Mouse (Mus musculus) erythroblast, embryonic 14.5 days (primary cell): ENCODE results near the gene Alk.

Experiments
- GATA1 ChIP-seq: IDR thresholded peaks from 2 replicates; pipeline ENCODE4 v1.6.1; 2012; ENCODE audit warnings: low read length, inconsistent platforms, mixed read lengths
- TAL1 ChIP-seq: IDR thresholded peaks from 3 replicates; pipeline ENCODE4 v1.6.1; 2012; ENCODE audit warnings: low read length, inconsistent platforms, mixed read lengths

DNA sequence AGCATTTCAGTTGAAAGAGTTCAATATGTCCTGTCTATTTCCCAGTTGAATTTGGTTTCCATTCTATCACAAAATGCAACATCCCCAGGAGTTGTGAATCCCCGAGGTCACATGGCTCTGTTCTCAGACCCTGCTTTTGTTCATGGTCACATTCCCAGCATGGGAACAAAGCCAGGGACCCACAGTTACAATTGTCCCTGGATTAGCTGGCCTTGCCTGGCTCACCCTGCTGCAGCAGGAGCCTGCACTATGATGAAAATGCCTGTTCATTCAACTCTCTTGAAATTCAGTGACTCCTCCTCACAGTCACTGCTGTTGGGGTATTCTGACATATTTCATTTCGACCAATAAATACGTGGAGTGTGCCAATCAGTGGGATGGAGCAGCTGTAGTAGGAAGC, 318.5 kb downstream of the Alk start:
- TF ChIP-seq GATA1 (no peak), TAL1 (no peak)
